Mouse (Mus musculus): ENCODE measurements around the gene Fgf4.

DNA sequence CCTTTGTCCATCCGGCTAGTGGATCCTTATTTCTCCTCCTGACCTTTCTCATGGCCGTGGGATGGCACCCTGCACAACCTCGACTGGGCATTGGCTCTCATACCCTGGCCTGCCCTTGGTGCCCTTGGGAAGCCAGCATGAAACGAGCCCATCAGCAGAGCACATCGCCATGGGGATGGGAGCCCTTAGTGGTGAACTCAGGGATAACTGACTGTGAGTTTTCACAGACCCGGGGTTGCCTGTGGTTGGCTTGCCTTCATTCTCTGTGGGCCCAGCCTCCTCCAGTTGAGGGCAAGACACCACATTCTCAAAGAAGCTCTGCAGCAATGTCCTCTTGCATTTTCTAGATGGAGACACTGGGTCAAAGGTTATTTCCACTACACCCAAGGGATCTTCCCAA, 45.2 kb downstream of the Fgf4 start:
- TF ChIP-seq CTCF (IDR thresholded peaks at IDR 0.05; ENCODE audit: extremely low read depth, insufficient read depth, insufficient read length, insufficient replicate concordance) = no peak
- no peak for TF ChIP-seq POLR2A (IDR thresholded peaks at IDR 0.05; ENCODE audit: low read depth, low read length)

Data from spleen, adult 2 months (tissue).